In the genomic region with DNA sequence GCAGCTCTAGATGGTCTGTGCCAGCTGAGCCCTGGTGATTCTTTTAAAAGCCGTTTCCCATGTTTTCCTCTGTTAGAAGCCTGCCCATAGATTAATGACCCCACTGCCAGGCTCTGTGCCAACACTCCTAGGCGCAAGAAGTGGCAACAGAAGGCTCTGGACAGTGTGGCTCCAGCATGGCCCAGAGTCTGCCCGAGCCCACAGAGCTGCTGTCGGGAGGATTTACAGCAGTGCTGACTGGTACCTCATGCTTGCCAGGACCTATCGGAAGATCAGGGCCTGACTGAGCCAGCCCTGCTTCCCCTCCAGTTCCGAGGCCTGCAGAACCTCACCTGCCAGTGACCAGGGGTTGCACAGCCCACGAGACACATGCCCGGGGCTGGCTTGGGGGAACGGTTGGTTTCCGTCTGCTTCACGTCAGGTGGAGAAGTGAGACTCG, we compare ENCODE assay signal across 8 mouse cellular contexts.
DNase-seq lines count a peak whose midpoint lies in the region; ATAC-seq lines count a peak whose summit lies in the region.

No protein-coding gene starts in this region.

- H3K36me3 ChIP-seq in forebrain, embryonic 15.5 days, result no peaks in the 10 kb centered on the region
- H3K36me3 ChIP-seq in forebrain, embryonic 11.5 days (ENCODE audit: control insufficient read depth, insufficient read depth, low read length), result no peaks in the 10 kb centered on the region

- H3K4me3 ChIP-seq in forebrain, embryonic 15.5 days, result no peak overlapping the region
- H3K4me3 ChIP-seq in forebrain, embryonic 11.5 days (ENCODE audit: low read depth, low read length), result no peak overlapping the region

- ATAC-seq in forebrain, embryonic 15.5 days (replicated peaks), result peak; percentile 51
- no peak for ATAC-seq in forebrain, embryonic 11.5 days (replicated peaks; ENCODE audit: low FRiP score)

- no peaks in the 10 kb centered on the region for H3K27me3 ChIP-seq in forebrain, embryonic 15.5 days
- no peaks in the 10 kb centered on the region for H3K27me3 ChIP-seq in forebrain, embryonic 11.5 days (ENCODE audit: control insufficient read depth, insufficient read depth, low read length)

- no peak overlapping the region for H3K4me2 ChIP-seq in forebrain, embryonic 15.5 days (replicated peaks)
- no peak overlapping the region for H3K4me2 ChIP-seq in forebrain, embryonic 11.5 days (ENCODE audit: low read depth, low read length, severe bottlenecking)

- peaks cover 26% of the 10 kb centered on the region for H3K4me1 ChIP-seq in forebrain, embryonic 15.5 days
- no peaks in the 10 kb centered on the region for H3K4me1 ChIP-seq in forebrain, embryonic 11.5 days (replicated peaks; ENCODE audit: control insufficient read depth, insufficient read depth, low read length)

- H3K9ac ChIP-seq in forebrain, embryonic 15.5 days (replicated peaks), result no peak overlapping the region
- H3K9ac ChIP-seq in forebrain, embryonic 11.5 days (ENCODE audit: low read length), result no peak overlapping the region

- 61% methylated on average over 12 of the region's 12 CpGs for WGBS in forebrain, embryonic 15.5 days
- 93% methylated on average over 12 of the region's 12 CpGs for WGBS in forebrain, embryonic 11.5 days

- H3K9me3 ChIP-seq in forebrain, embryonic 15.5 days, result no peaks in the 10 kb centered on the region
- H3K9me3 ChIP-seq in forebrain, embryonic 11.5 days (ENCODE audit: control insufficient read depth, low read length), result no peaks in the 10 kb centered on the region

- H3K27ac ChIP-seq in forebrain, embryonic 15.5 days (replicated peaks), result peak overlapping the region; percentile 60
- no peak overlapping the region for H3K27ac ChIP-seq in forebrain, embryonic 11.5 days (ENCODE audit: low read depth, low read length)

- no peak for DNase-seq in forebrain, embryonic 11.5 days (ENCODE audit: low spot score)
- peak; percentile 27 for DNase-seq in retina, postnatal 7 days (ENCODE audit: low read depth, low spot score)
- DNase-seq in retina, postnatal 1 day, result no peak
- DNase-seq in kidney, postnatal 14 days, result peak; percentile 38
- DNase-seq in thymus, postnatal 14 days, result no peak
- no peak for DNase-seq in gastrocnemius, postnatal 25 days
- DNase-seq in urinary bladder, adult 18-20 months (ENCODE audit: low spot score in 2 of 2), result no peak

Comparison
In these comparisons a context has a peak if more than half of its experiments do, and no peak if none do; other contexts are left out.
1. DNase-seq: peak in retina, postnatal 7 days (single experiment) and kidney, postnatal 14 days (single experiment); none in forebrain, embryonic 11.5 days (single experiment), retina, postnatal 1 day (single experiment), thymus, postnatal 14 days (single experiment), gastrocnemius, postnatal 25 days (single experiment) and urinary bladder, adult 18-20 months (0 of 2).